Mouse (Mus musculus) kidney, postnatal 36 days (tissue): ENCODE results near the gene Tmigd3.

Experiments used
- DNase-seq, 2 experiments: peaks; one replicate each; pipeline ENCODE4 v3.0.0; 2021 to 2022; ENCODE audit warnings: mixed read lengths in 2 of 2

Gene Tmigd3

DNA sequence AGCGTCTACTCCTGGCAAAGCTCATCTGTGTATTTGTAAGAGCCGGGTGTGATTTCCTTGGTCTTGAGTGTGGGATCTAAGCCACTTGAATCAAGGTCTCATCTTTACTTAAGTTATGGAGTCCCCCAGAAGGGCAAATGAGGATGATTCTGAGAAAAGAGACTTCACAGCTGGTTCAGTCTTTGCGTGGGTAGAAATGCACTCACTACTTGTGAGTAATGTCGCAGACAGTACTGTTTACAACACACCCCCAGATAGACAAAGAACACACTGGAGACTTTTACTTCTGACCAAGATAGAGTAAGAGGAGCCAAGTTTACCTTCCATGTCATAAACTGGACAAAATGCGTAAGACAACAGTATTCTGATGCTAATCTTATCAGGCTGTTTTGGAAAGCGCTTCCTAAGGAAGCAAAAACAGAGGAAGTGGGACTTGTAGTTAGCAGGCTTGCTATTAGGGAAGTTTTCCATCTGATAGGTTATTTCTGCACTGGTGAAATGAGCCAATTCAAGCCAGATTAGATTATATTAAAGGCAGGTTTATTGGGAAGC lies 6.6 kb downstream of the Tmigd3 start:
- no peak for DNase-seq

DNA sequence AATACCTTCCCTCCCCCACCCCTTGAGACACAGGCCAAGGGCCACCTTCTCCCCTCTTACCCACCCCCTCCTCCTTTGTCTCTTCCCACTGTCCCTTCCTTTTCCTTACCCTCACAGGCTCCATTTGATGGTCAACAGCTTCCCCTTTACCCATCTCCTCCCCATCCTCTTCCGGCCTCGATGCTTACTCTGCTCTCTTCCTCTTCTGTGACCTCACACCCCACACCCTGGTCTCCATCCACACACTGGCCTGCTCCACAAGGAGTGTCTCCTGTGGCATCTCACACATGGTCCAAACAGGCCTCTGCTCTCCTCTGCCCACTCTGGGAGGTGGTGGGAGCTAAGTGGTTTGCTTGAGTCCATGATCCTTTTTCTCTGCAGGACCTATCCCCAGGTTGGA lies 7.2 kb downstream of the Tmigd3 start:
- DNase-seq, result no peak

DNA sequence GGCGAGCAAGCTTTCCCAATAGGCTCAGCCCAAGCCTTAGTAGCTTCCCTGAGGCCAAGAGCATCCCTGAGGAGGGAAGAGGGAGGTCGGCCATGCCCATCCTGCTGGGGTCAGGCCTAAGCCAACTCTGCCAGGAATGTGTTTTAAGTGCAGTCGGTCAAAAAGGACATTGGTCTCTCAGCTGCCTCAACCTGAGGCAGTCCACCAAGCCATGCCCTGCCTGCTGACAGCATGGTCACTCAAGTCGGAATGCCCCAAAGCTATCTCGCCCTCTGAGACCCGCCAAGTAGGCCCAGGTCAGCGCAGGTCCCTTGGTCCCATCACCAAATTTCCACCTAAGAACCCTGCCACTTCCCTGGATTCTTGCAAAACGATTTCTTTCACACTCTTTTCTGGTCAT lies 8.0 kb downstream of the Tmigd3 start:
- no peak for DNase-seq

DNA sequence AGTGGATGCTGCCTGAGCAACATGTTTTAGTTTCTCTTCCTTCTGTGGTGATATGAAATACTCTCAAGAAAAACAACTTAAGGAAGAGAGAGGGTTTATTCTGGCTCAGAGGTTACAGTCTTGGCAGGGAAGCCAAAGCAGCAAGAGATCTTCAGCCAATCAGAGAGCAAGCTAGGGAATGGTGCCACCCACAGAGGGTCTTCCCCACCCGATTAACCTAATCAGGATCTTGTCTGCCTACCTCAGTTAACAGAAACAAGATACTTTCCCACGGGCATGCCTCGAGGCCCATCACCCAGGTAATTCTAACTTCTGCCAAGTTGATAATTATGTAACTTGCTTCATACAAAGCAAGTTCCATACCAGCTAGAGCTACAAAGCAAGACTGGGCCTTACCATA lies 9.7 kb downstream of the Tmigd3 start:
- no peak for DNase-seq

DNA sequence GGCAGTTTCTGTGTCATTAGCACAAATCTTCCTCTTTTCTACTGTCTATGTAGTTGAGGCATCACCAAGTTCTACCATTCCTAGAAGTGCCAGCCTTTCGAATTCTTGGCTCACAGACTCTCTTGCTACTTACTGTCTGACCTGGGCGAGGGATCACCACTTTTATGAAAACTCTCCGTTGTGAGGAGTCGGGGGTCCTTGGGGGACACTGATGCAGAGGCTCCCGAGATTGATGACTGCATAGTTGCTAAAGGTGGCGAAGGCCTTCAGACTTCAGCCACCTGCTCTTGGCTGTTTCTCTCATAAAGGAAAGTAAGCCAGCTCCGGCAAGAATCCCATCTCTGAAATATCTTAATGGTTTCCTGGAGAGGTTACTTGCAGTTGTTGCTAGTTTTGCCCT lies 11.4 kb downstream of the Tmigd3 start:
- no peak for DNase-seq

DNA sequence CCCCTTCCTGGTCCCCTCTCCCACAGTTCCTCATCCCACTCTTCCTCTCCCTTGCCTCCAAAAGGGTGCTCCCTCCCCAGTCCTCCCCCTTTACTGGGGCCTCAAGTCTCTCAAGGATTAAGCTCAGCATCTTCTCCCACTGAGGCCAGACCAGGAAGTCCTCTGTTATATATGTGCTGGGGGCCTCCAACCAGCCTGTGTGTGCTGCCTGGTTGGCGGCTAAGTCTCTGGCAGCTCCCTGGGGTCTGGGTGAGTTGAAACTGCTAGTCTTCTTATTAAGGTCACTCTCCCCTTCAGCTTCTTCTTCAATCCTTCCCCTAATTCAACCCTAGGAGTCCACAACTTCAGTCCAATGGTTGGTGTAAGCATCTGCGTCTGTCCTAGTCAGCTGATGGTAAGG lies 12.4 kb downstream of the Tmigd3 start:
- DNase-seq, result no peak

DNA sequence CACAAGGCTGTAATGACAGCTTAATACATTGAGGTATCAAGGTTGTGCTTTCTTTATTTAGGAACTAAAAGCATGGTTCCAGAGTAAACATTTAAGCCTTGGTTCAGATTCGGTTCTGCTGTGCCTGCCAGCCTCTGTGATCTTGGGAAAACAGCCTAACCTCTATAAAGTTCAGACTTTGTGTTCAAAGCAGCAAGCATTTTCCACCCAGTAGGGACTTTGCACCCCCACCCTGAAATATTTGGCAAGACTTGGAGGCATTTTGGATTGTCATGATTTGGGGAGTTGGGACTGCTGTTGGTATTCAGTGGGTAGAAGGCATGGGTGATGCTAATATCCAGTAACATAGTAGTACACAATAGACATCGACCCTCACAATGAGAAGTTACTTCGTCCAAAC lies 18.3 kb downstream of the Tmigd3 start:
- no peak for DNase-seq

DNA sequence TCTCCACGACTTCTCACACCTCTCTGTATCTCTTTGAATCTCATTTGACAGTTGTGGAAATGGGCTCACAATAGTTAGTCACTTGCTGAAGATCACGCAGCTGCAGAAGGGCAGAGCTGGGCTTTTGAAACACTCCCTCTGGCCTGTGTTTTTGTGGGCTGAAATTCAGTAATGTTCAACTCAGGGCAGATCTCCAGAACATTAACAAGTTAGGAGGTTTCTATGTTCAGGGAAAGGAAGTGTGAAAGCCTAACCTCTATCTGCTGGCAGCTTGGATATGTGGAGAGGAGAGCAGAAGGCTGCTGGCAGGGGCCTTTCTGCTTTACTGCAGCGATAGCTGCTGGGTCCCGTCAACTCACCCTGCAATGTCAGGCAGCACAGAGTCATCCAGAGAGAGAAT lies 19.5 kb downstream of the Tmigd3 start:
- DNase-seq, result peak; percentile 10 to 18

DNA sequence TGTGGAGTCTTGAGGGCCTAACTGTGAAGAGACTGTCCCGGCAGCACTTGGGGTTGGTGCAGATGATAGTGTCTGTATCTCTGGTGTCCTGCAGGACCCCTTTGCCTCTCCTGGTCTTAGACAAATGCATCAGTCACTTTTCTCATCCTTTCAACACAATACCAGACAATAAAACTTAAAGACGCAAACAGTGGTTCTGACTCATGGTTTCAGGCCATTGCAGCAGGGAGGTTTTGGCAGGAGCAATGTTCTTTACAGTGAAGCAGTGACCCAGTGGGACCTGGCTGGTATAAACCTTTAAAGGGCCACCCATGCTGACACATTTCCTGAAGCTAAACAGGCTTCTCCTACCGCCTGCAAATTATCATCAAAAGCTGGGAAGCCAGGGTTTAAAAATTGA lies 20.4 kb downstream of the Tmigd3 start:
- DNase-seq, result no peak

DNA sequence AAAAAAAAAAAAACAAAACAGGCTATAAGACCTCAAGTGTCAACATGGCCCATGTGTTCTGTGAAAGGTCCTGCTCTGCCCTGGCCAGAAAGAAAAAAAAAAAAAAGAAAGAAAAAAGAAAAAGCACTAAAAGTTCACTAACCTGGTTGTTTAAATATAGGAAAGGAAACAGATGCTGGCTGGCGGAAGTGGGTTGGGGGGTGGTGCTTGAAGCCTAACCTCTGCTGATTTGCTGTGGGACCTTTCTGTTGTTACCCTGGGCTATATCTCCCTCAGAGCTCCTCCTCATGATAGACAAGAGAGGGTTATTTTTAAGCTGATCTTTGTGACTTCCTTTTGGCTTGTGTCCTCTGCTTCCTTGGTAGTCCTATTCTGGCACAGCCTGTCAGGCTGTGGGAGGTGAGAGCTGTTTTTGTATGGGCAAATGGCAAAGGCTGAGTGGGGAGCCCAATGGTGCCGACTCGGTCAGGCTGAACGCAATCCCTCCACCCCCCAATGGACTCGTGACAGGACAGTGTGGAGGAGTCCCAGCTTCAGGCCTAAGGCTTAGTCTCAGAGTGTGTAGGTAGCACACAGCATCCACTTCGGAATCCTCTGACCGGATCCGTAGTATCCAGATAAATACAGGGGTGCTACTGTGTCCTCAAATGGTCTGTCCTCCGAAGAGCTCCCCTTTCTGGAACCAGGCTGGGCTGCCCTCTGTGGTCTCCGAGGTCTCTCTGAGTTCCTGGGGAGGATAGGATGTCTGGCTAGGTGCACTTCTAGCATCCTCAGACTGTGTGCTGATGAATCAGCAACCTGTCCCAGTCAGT lies 21.3 kb downstream of the Tmigd3 start:
- peak; percentile 55 to 56 for DNase-seq

DNA sequence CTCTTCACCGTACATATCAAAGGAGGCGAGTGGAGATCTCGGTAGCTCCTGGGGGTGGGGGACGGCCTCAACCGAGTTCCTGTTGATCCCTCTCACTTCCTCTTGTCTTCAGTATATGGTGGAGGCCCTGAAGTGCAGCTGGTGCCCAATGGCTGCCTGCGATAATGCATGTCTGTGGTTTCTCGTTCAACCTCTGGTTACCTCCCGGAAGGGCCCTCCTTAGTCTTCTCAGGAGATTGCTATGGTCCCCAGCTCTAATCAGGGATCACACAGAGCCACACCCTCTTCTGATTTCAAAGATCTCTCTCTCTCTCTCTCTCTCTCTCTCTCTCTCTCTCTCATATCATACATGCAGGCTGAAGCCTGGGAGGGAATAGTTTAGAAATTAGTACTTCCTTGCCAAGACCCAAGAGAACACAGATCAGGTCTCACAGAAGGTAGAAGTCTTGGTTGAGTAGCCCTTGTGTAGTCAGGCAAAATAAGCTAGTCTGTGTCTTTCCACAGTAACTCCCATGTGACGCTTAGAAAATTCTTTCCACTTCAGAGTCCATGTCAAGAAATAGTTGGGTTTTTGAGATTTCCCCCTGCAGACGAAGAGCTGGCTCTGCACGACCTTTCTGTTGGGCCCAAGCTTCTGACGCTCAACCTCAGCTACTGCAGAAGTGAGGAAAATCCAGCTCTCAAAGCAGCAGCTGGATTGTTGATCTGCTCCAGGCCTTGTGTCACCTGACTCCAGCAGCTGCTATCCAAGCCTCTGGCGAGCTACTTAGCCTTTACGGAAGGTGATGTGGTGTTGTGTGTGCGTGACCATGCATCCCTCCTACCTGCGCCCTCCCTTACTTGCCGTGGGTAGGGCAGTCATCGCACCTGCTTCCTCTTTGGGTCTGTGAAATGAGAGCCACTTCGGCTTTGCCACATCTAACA lies 22.1 kb downstream of the Tmigd3 start:
- DNase-seq, result peak in 1 of 2 experiments; percentile 30

DNA sequence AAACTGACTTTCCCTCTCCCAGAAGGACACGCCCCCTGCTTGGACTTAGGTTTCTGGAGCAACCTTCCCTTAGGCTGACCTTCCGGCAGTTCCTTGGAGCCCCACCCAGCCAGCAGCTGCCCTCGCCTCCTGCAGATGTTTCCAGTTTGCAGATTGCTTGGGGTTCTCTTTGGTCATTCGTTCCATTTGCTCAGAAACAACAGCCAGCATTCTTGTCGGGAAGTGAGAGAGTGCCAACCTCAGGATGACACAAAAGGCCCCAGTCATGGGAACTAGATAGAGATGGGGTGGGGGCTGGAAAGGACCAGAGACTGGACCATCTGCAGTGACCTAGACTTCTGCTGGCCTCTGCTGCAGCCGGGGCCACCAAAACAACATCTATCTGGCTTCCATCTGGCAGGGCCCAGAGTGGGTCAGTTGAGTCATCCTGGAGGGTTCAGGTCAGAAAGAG lies 23.3 kb downstream of the Tmigd3 start:
- peak; percentile 46 to 51 for DNase-seq

DNA sequence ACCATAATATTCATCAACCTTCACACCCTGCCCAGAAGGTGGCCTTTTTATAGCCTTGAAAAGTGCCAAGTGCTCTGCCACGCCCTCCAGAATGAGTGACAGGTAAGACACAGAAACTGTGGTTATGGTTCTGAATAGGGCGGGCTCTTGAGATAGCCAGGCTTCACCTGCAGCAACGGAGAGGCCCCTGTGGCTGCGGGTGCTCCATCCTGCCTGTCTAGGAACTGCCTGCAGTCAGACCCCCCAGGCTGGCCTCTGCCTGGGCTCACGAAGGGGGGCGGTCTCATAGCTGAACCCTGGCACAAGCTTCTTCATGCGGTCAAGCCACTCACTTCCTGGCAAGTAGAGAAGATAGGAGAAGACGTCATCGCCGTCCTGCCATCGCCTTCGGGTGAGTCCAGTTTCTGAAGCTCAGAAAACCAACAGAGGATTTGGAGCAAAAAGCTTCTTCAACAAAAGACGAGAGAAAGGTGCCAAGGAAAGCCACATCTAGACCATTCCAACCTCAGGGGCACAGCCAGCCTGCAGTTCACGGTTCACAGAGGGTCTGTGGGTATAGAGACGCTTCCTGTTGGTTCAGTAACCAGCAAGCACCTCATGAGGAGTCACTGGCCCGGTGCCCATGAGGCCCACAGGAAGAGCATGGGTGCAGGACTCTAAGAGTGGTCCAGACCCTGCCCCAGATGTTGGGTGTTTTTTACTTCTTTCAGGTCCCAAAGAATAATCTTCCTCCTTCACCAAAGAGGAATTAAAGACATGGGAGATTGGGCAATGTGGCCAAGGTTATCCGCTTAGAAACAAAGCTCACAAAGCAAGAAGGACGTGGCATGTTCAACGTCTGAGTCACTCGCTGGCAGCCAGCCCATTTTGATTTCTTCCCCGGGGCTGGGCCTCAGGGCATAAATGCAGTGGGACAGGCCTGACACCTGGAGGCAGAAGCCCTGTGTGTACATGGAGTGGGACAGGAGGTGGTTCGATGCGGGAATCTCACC lies 24.2 kb downstream of the Tmigd3 start:
- peak; percentile 86 to 93 for DNase-seq

DNA sequence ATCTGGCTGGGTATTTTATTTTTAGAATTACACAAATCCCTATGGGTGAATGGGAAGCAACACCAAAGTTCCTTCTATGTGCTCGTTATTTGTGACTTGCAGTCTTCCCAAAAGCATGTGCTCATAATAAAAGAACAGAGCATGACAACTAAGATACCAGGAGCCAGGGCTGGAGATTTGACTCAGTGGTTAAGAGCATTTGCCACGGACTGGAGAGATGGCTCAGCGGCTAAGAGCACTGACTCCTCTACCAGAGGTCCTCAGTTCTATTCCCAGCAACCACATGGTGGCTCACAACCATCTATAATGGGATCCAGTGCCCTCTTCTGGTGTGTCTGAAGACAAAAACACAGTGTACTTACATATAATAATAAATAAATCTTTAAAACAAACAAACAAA lies 26.1 kb downstream of the Tmigd3 start:
- no peak for DNase-seq

DNA sequence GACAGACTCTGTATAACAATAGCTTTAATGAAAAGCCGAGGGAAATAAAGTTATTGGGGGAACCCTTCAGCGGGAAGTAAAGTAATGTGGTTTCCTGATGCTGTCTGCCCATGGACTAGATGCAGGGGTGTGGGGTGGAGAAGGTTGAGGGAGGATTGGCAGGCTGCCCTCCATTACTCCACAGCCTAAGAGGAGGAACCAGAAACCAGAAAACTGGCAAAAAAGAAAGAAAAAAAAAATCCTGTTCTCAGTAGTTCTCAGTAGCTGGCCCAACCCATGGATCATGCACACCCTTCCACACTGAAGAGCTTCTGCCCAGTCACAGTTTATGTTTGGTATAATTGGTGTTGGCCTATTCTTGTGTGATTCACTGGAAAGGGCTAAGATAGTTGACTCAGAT lies 27.6 kb downstream of the Tmigd3 start:
- DNase-seq, result peak; percentile 11 to 33

DNA sequence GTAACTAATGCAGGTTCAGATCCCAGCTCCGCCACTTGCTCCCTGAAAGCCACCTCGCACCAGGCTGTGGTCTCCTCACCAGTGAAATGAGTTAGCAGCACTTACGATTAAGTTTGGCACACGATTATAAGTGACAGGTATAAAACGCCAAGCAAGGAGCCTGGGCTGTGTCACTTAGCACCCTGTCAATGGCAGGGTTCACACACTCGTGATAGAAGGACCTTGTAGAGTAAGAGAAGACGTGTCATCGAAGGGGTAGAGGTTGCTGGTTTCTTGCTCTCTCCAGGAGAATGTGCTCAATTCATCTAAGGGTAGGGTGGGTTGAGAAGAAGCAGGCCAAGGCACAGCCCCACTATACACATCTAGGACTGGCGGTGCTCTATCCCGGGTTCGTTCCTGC lies 28.2 kb downstream of the Tmigd3 start:
- DNase-seq, result no peak

DNA sequence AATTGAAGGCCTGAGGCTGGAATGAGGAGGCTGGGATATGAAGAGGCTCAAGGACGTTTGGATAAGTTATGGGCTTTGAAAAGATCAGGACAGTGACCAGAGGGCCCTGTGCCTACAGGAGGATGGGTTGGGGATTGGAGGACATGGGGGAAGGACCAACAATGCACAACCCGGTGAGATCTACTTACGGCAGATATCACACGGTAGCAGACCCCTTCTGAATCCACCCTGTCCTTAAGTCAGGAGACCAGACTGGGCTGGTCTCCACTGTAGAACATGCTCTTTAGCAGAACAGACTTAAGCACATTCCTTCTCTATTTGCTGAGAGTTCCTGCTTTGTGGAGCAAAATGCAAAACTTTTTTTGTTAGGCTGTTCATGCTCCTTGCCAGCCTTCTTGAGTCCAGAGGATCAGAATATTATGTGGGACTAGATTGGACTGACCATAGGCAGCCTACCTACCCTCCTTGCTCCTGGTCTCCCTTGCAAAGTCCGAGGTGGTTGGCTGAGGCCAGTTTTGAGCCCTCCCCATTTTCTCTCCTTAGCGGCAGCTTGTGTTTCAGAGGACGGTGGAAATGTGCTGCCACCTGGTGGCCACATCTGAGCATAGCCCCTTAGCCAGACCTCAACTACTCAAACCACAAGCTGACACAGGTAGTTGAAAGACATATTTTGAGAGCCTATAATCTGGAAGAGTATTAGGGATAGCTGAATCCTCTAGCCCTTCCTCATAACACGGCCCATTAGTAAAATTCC lies 28.9 kb downstream of the Tmigd3 start:
- peak; percentile 80 to 89 for DNase-seq

DNA sequence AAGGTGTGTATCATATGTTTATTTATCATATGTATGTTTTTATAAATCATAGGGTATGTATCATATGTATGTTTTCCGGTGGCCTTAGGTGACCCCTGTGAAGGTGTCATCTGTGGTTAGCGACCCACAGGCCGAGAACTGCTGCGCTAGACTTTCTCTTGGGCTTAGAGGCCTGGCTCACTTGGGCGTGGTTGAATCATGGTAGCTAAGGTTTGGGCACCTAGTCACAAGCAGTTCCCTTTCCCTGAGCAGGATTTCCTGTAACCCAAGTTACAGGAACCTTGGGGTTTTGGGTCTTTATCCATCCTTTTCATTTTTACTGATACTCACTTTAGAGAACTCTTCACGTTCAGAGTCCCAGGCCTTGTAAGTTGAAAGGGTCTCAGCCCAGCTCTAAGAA lies 29.6 kb downstream of the Tmigd3 start:
- DNase-seq, result no peak

DNA sequence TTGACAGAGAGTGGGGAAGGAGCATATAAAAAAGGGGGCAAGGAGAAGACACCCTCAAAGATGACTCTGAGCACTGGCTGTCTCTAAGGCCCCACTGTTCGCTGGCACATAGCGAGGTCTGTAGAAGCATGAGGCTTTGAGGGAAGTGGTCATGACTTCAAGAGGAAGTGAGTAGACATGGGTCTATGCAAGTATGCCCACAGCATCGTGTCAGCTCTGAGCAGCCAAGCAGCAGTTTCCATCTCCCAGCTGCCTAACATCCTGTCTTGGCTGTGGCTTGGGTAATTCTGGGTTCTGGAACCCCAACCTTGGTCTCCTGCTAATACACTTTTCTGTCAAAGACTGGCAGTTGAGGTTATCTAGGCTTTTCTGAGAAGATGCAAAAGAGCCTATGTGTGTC lies 30.0 kb downstream of the Tmigd3 start:
- DNase-seq, result peak in 1 of 2 experiments; percentile 6

DNA sequence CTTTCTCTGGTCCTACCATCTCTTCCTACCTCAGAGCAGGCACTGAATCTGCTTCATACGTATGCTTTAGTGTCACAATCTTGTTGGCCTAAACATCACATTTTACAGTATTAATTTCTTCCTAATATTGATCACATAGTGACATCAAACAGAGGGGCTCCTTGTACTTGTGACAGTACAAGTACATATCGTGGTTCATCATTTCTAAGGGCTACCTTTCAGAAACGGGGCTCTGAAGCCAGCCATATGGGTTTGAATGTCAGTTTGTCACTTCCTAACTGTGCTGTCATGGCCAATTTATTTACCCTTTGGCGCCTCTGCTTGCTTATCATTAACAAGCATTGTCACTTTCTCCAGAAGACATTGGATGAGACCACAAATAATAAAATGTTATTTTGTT lies 30.8 kb downstream of the Tmigd3 start:
- DNase-seq, result no peak

DNA sequence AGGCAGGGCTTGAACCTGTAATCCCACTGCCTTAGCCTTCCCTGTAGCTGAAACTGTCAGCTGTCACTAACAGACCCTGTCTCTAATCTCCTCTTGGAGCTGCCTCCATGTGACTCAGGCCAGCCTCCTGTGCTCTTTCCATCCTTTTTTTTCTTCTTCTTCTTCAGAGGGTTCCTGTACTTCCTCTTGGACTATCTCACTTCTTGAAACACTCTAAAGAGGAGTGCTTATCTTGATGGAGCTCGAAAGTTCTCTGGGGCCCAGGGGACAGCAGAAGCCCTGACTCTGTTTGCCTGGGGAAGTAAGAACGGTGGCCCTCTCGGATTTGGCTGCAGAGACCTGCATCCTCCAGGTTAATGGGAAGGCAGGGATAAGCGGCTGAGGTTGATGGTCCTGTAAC lies 33.5 kb downstream of the Tmigd3 start:
- DNase-seq, result no peak

DNA sequence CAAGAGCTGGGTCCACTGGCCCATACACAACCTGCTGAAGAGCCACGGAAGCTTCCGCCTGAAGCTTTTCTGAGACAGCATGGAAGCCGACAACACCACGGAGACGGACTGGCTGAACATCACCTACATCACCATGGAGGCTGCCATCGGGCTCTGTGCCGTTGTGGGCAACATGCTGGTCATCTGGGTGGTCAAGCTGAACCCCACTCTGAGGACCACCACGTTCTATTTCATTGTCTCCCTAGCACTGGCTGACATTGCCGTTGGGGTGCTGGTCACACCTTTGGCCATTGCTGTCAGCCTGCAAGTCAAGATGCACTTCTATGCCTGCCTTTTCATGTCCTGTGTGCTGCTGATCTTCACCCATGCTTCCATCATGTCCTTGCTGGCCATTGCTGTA lies 34.0 kb downstream of the Tmigd3 start:
- no peak for DNase-seq
